Mouse (Mus musculus) forebrain, embryonic 16.5 days (tissue): ENCODE results near the gene Ube2l3. TPM values are rescaled to one million over a fixed set of nuclear protein-coding genes. Genes with fewer than 3 reads are reported as not detected.
A peak's percentile ranks its signal among the peaks of the same experiment; 100 is the strongest.
"Not testable (repeated sequence)": the region's sequence is repeated elsewhere in the genome, so short reads cannot be mapped to it uniquely, and the experiment has no call there.

Source experiments
- ATAC-seq: fragments of 200-750 bp; cut with Nextera tagmentation; 2 replicates; pipeline ENCODE4 v1.8.0; 2017; ENCODE audit warnings: mild to moderate bottlenecking, moderate library complexity
- H3K27ac ChIP-seq: fragments of 300-500 bp; sonication (generic); 2 replicates; pipeline ENCODE4 v1.5.1; 2014; ENCODE audit warnings: low read length, control low read depth
- H3K27me3 ChIP-seq: fragments of 300-500 bp; sonication (generic); replicated peaks from 2 replicates; pipeline ENCODE4 v1.6.1; 2014; ENCODE audit warnings: low read length; ENCODE audit not compliant: control insufficient read depth, insufficient read depth
- H3K36me3 ChIP-seq: fragments of 300-500 bp; sonication (generic); 2 replicates; pipeline ENCODE4 v1.6.1; 2014; ENCODE audit not compliant: control insufficient read depth, insufficient read depth
- H3K4me1 ChIP-seq: fragments of 300-500 bp; sonication (generic); replicated peaks from 2 replicates; pipeline ENCODE4 v1.6.1; 2014; ENCODE audit warnings: low read length; ENCODE audit not compliant: control insufficient read depth, insufficient read depth
- H3K4me2 ChIP-seq: fragments of 300-500 bp; sonication (generic); 2 replicates; pipeline ENCODE4 v1.6.1; 2014; ENCODE audit warnings: mild to moderate bottlenecking, low read length, control low read depth
- H3K4me3 ChIP-seq: fragments of 300-500 bp; sonication (generic); replicated peaks from 2 replicates; pipeline ENCODE4 v1.5.1; 2014; ENCODE audit warnings: mild to moderate bottlenecking, low read length, control low read depth
- H3K9ac ChIP-seq: fragments of 300-500 bp; sonication (generic); replicated peaks from 2 replicates; pipeline ENCODE4 v1.6.1; 2014; ENCODE audit warnings: low read depth, low read length, control low read depth
- H3K9me3 ChIP-seq: fragments of 300-500 bp; sonication (generic); 2 replicates; pipeline ENCODE4 v1.6.1; 2016; ENCODE audit warnings: low read length; ENCODE audit not compliant: control insufficient read depth
- WGBS: fragments of 180-500 bp; shearing (Covaris S2); extraction: QIAGEN DNeasy Blood & Tissue Kit; methylation state at CpG from one replicate; pipeline ENCODE4 v1.1.7; 2014; 5-methylcytosine and 5-hydroxymethylcytosine counted together
- polyA plus RNA-seq: library from polyadenylated mRNA; unstranded; fragments of >200 nt; fragmentation: Nextera tagmentation; extraction: Ambion mirVana; gene quantifications from 2 replicates; pipeline ENCODE4 v1.2.1, GENCODE M21; 2015

Ube2l3 gene
- polyA plus RNA-seq, 1 experiment from 2014 or later, result 298 TPM

GRCm38 (mm10) chr16:17234499-17234895, 32.0 kb upstream of the Ube2l3 start:
- H3K36me3 ChIP-seq, result no peaks in the 10 kb centered on the region
- H3K9me3 ChIP-seq, result no peaks in the 10 kb centered on the region
- peak overlapping the region; percentile 84 for H3K4me2 ChIP-seq
- ATAC-seq, result no peak
- peak overlapping the region; percentile 96 for H3K9ac ChIP-seq
- H3K27me3 ChIP-seq, result no peaks in the 10 kb centered on the region
- WGBS, result 3% methylated on average over 12 of the region's 12 CpGs
- peaks cover 24% of the 10 kb centered on the region for H3K4me1 ChIP-seq
- H3K4me3 ChIP-seq, result peak overlapping the region; percentile 90
- peak overlapping the region; percentile 95 for H3K27ac ChIP-seq

- Histone ChIP-seq H3K27me3 (no peaks in the 10 kb centered on the region), H3K9me3 (no peaks in the 10 kb centered on the region), H3K27ac (peak overlapping the region; percentile 95), H3K4me1 (peaks cover 22% of the 10 kb centered on the region), H3K4me3 (peak overlapping the region; percentile 90), H3K36me3 (no peaks in the 10 kb centered on the region), H3K4me2 (peak overlapping the region; percentile 84), H3K9ac (peak overlapping the region; percentile 96)
- 0% methylated on average over 60 of the region's 62 CpGs for WGBS
- peak; percentile 75 for ATAC-seq
Observed at GRCm38 (mm10) chr16:17233702-17234498, 31.5 kb upstream of the Ube2l3 start.

GRCm38 (mm10) chr16:17232794-17233701, 30.6 kb upstream of the Ube2l3 start, which contains the start of gene Hic2:
Gene Hic2 (plus strand): TSS chr16:17233572.
- Histone ChIP-seq H3K9me3 (no peaks in the 10 kb centered on the region), H3K4me1 (peaks cover 22% of the 10 kb centered on the region), H3K4me2 (peak within 1 kb of the TSS; percentile 84), H3K27ac (peak within 1 kb of the TSS; percentile 95), H3K4me3 (peak within 1 kb of the TSS; percentile 90), H3K9ac (peak within 1 kb of the TSS; percentile 96), H3K27me3 (no peaks in the 10 kb centered on the region), H3K36me3 (no peaks in the 10 kb centered on the region)
- ATAC-seq, result peak; percentile 92
- 1% methylated on average over 54 of the region's 59 CpGs for WGBS

- ATAC-seq, result not testable (repeated sequence)
Observed at GRCm38 (mm10) chr16:17231523-17231922, 29.1 kb upstream of the Ube2l3 start.

GRCm38 (mm10) chr16:17226496-17226895, 24.0 kb upstream of the Ube2l3 start:
- Histone ChIP-seq H3K4me1 (no peaks in the 10 kb centered on the region), H3K36me3 (no peaks in the 10 kb centered on the region), H3K9ac (no peak overlapping the region), H3K27me3 (no peaks in the 10 kb centered on the region), H3K27ac (no peak overlapping the region), H3K4me2 (no peak overlapping the region), H3K9me3 (no peaks in the 10 kb centered on the region), H3K4me3 (no peak overlapping the region)
- ATAC-seq, result no peak

More at GRCm38 (mm10) chr16:17231523-17231922, 29.1 kb upstream of the Ube2l3 start:
- peaks cover 22% of the 10 kb centered on the region for H3K4me1 ChIP-seq
- 94% methylated on average over 2 of the region's 2 CpGs for WGBS
- not testable (repeated sequence) for H3K4me2 ChIP-seq, H3K4me3 ChIP-seq, H3K9me3 ChIP-seq, H3K27ac ChIP-seq, H3K36me3 ChIP-seq, H3K9ac ChIP-seq, H3K27me3 ChIP-seq

GRCm38 (mm10) chr16:17225584-17225983, 23.1 kb upstream of the Ube2l3 start:
- Histone ChIP-seq H3K4me1 (no peaks in the 10 kb centered on the region), H3K27ac (no peak overlapping the region), H3K9ac (no peak overlapping the region), H3K9me3 (no peaks in the 10 kb centered on the region), H3K36me3 (no peaks in the 10 kb centered on the region), H3K4me3 (no peak overlapping the region), H3K4me2 (no peak overlapping the region), H3K27me3 (no peaks in the 10 kb centered on the region)
- WGBS, result 90% methylated on average over 5 of the region's 5 CpGs
- ATAC-seq, result no peak

- Histone ChIP-seq H3K9me3 (no peaks in the 10 kb centered on the region), H3K4me3 (no peak overlapping the region), H3K4me2 (no peak overlapping the region), H3K9ac (no peak overlapping the region), H3K27ac (no peak overlapping the region), H3K36me3 (no peaks in the 10 kb centered on the region), H3K27me3 (no peaks in the 10 kb centered on the region), H3K4me1 (no peaks in the 10 kb centered on the region)
- peak; percentile 100 for ATAC-seq
- WGBS, result 36% methylated on average over 25 of the region's 25 CpGs
Observed at GRCm38 (mm10) chr16:17222197-17222596, 19.7 kb upstream of the Ube2l3 start.

- Histone ChIP-seq H3K4me2 (no peak overlapping the region), H3K9ac (no peak overlapping the region), H3K4me3 (no peak overlapping the region), H3K4me1 (no peaks in the 10 kb centered on the region), H3K27me3 (no peaks in the 10 kb centered on the region), H3K36me3 (no peaks in the 10 kb centered on the region), H3K27ac (no peak overlapping the region), H3K9me3 (no peaks in the 10 kb centered on the region)
- ATAC-seq, result no peak
- 39% methylated on average over 7 of the region's 7 CpGs for WGBS
Observed at GRCm38 (mm10) chr16:17220127-17220733, 17.8 kb upstream of the Ube2l3 start.
